Mouse (Mus musculus) heart, adult 2 months (tissue): ENCODE data around the gene Gm49369.

Experiments used
- EP300 ChIP-seq: fragments of 200-500 bp; IDR thresholded peaks from 2 replicates; pipeline ENCODE4 v1.6.1; 2011; ENCODE audit warnings: low read depth, low read length, control low read depth; ENCODE audit not compliant: insufficient read depth
- POLR2A ChIP-seq: fragments of 200-500 bp; IDR thresholded peaks from 2 replicates; pipeline ENCODE4 v1.6.1; 2011; ENCODE audit warnings: mild to moderate bottlenecking, low read depth, low read length, control low read depth; ENCODE audit not compliant: insufficient read depth

DNA sequence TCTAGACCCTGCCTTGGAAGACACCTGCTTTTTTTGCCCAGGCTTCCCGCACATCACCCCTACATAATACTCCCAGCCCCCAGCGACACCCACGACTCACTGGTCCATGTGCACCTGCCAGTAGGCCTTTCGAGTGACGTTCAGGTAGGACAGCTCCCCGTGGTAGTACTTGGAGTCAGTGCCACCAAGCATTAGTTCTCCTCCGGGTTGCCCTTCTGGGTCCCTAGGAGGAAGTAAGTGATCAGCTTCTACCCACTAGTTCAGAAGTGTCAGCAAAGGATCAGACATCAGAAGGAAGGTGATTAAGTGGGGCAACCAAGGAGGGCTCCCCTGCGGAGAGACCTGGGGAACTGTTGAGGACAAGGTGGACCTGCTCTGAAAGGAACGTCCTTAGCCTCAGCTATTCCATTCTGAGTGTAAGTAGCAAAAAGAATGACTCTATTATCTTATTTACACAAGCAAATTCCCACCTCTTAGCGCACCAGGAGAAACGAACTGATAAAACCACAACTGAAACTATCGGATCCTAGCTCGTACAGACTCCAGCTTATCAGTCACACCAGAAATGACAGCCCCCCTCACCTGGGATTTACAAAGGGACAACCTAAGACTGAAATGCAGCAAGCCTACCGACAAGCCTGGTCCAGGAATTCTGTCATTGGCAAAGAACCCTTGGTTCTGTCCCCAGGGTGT, 5.1 kb downstream of the Gm49369 start:
- TF ChIP-seq POLR2A (no peak), EP300 (no peak)
